Mouse (Mus musculus) limb, embryonic 12.5 days (tissue): ENCODE results near the gene Xndc1. TPM values are rescaled to one million over a fixed set of nuclear protein-coding genes. Genes with fewer than 3 reads are reported as not detected.
"Not testable (repeated sequence)": the region's sequence is repeated elsewhere in the genome, so short reads cannot be mapped to it uniquely, and the experiment has no call there.

Experiments
- ATAC-seq: fragments of 200-750 bp; cut with Nextera tagmentation; 2 replicates; pipeline ENCODE4 v1.8.0; 2017; ENCODE audit warnings: low read depth, moderate TSS enrichment; ENCODE audit not compliant: insufficient number of reproducible peaks, insufficient read depth, low FRiP score, low TSS enrichment
- H3K27ac ChIP-seq: fragments of 300-500 bp; sonication (generic); 2 replicates; pipeline ENCODE4 v1.5.1; 2016; ENCODE audit warnings: mild to moderate bottlenecking, moderate library complexity
- H3K27me3 ChIP-seq: fragments of 300-500 bp; sonication (generic); 2 replicates; pipeline ENCODE4 v1.6.1; 2016; ENCODE audit warnings: mild to moderate bottlenecking, moderate library complexity
- H3K36me3 ChIP-seq: fragments of 300-500 bp; sonication (generic); 2 replicates; pipeline ENCODE4 v1.6.1; 2016; ENCODE audit warnings: mild to moderate bottlenecking, moderate library complexity
- H3K4me1 ChIP-seq: fragments of 300-500 bp; sonication (generic); replicated peaks from 2 replicates; pipeline ENCODE4 v1.6.1; 2016
- H3K4me2 ChIP-seq: fragments of 300-500 bp; sonication (generic); 2 replicates; pipeline ENCODE4 v1.6.1; 2016; ENCODE audit warnings: mild to moderate bottlenecking, moderate library complexity
- H3K4me3 ChIP-seq: fragments of 300-500 bp; sonication (generic); replicated peaks from 2 replicates; pipeline ENCODE4 v1.5.1; 2016; ENCODE audit warnings: mild to moderate bottlenecking
- H3K9ac ChIP-seq: fragments of 300-500 bp; sonication (generic); replicated peaks from 2 replicates; pipeline ENCODE4 v1.6.1; 2016; ENCODE audit warnings: mild to moderate bottlenecking, moderate library complexity
- H3K9me3 ChIP-seq: fragments of 300-500 bp; sonication (generic); 2 replicates; pipeline ENCODE4 v1.6.1; 2016; ENCODE audit warnings: mild to moderate bottlenecking, moderate library complexity
- WGBS: fragments of 180-500 bp; shearing (Covaris S2); methylation state at CpG from one replicate; pipeline ENCODE4 v1.1.7; 2016; 5-methylcytosine and 5-hydroxymethylcytosine counted together
- polyA plus RNA-seq: library from polyadenylated mRNA; unstranded; fragments of >200 nt; fragmentation: Nextera tagmentation; extraction: Ambion mirVana; gene quantifications from 2 replicates; pipeline ENCODE4 v1.2.1, GENCODE M21; 2016

Xndc1 gene
- polyA plus RNA-seq, 1 experiment from 2014 or later, result 48.7 TPM

GRCm38 (mm10) chr7:102037318-102037717 lies 28.0 kb upstream of the Xndc1 start:
- H3K9me3 ChIP-seq, result no peaks in the 10 kb centered on the region
- no peak for ATAC-seq
- peaks cover 96% of the 10 kb centered on the region for H3K36me3 ChIP-seq
- no peaks in the 10 kb centered on the region for H3K4me1 ChIP-seq
- no peaks in the 10 kb centered on the region for H3K27me3 ChIP-seq
- H3K9ac ChIP-seq, result no peak overlapping the region
- WGBS, result 91% methylated on average over 3 of the region's 3 CpGs
- no peak overlapping the region for H3K27ac ChIP-seq
- H3K4me2 ChIP-seq, result no peak overlapping the region
- no peak overlapping the region for H3K4me3 ChIP-seq

GRCm38 (mm10) chr7:102042314-102042713 lies 23.0 kb upstream of the Xndc1 start:
- no peak overlapping the region for H3K4me3 ChIP-seq
- no peak overlapping the region for H3K4me2 ChIP-seq
- WGBS, result 67% methylated on average over 2 of the region's 2 CpGs
- H3K27ac ChIP-seq, result no peak overlapping the region
- ATAC-seq, result no peak
- H3K9me3 ChIP-seq, result no peaks in the 10 kb centered on the region
- no peaks in the 10 kb centered on the region for H3K27me3 ChIP-seq
- no peak overlapping the region for H3K9ac ChIP-seq
- H3K4me1 ChIP-seq, result peaks cover 13% of the 10 kb centered on the region
- peaks cover 53% of the 10 kb centered on the region for H3K36me3 ChIP-seq

- not testable (repeated sequence) for ATAC-seq, H3K27ac ChIP-seq, H3K9ac ChIP-seq, H3K27me3 ChIP-seq, H3K4me2 ChIP-seq, H3K9me3 ChIP-seq, H3K4me3 ChIP-seq
- H3K36me3 ChIP-seq, result peaks cover 33% of the 10 kb centered on the region
- peaks cover 13% of the 10 kb centered on the region for H3K4me1 ChIP-seq
Measured at GRCm38 (mm10) chr7:102048524-102048923, 16.8 kb upstream of the Xndc1 start.

- H3K4me1 ChIP-seq, result peaks cover 13% of the 10 kb centered on the region
- H3K27me3 ChIP-seq, result no peaks in the 10 kb centered on the region
- H3K36me3 ChIP-seq, result peaks cover 34% of the 10 kb centered on the region
- H3K9me3 ChIP-seq, result no peaks in the 10 kb centered on the region
- no peak overlapping the region for H3K4me3 ChIP-seq
- H3K4me2 ChIP-seq, result no peak overlapping the region
- 88% methylated on average over 3 of the region's 3 CpGs for WGBS
- H3K9ac ChIP-seq, result no peak overlapping the region
- no peak overlapping the region for H3K27ac ChIP-seq
- ATAC-seq, result no peak
Measured at GRCm38 (mm10) chr7:102061353-102061752, 4.0 kb upstream of the Xndc1 start.

- Histone ChIP-seq H3K36me3 (peaks cover 28% of the 10 kb centered on the region), H3K4me1 (peaks cover 18% of the 10 kb centered on the region), H3K9ac (no peak overlapping the region), H3K27me3 (no peaks in the 10 kb centered on the region), H3K4me3 (no peak overlapping the region), H3K4me2 (no peak overlapping the region), H3K27ac (no peak overlapping the region), H3K9me3 (no peaks in the 10 kb centered on the region)
- ATAC-seq, result no peak
- WGBS, result 90% methylated on average over 1 of the region's 1 CpGs
Measured at GRCm38 (mm10) chr7:102062203-102062602, 3.1 kb upstream of the Xndc1 start.

- Histone ChIP-seq H3K9ac (no peak overlapping the region), H3K27ac (no peak overlapping the region), H3K27me3 (no peaks in the 10 kb centered on the region), H3K36me3 (peaks cover 17% of the 10 kb centered on the region), H3K4me3 (peak overlapping the region; percentile 70), H3K4me1 (peaks cover 18% of the 10 kb centered on the region), H3K4me2 (peak overlapping the region; percentile 68), H3K9me3 (no peaks in the 10 kb centered on the region)
- ATAC-seq, result no peak
- WGBS, result 86% methylated on average over 9 of the region's 9 CpGs
Measured at GRCm38 (mm10) chr7:102063891-102064290, 1.4 kb upstream of the Xndc1 start.

- no peaks in the 10 kb centered on the region for H3K27me3 ChIP-seq
- peaks cover 9% of the 10 kb centered on the region for H3K36me3 ChIP-seq
- H3K4me2 ChIP-seq, result peak overlapping the region; percentile 68
- H3K27ac ChIP-seq, result peak overlapping the region; percentile 84; the same call in 1 of the 2 replicates
- WGBS, result 0% methylated on average over 9 of the region's 9 CpGs
- H3K4me3 ChIP-seq, result peak overlapping the region; percentile 70
- peak overlapping the region; percentile 63 for H3K9ac ChIP-seq
- peak; percentile 20; the same call in 1 of the 2 replicates for ATAC-seq
- peaks cover 18% of the 10 kb centered on the region for H3K4me1 ChIP-seq
- H3K9me3 ChIP-seq, result no peaks in the 10 kb centered on the region
Measured at GRCm38 (mm10) chr7:102064655-102065045, 661 bp upstream of the Xndc1 start.

- 80% methylated on average over 6 of the region's 6 CpGs for WGBS
- Histone ChIP-seq H3K27me3 (no peaks in the 10 kb centered on the region), H3K36me3 (peaks cover 16% of the 10 kb centered on the region), H3K9me3 (no peaks in the 10 kb centered on the region), H3K27ac (no peak overlapping the region), H3K4me1 (peaks cover 18% of the 10 kb centered on the region), H3K4me3 (peak overlapping the region; percentile 70), H3K9ac (peak overlapping the region; percentile 63), H3K4me2 (peak overlapping the region; percentile 68)
- no peak for ATAC-seq
Measured at GRCm38 (mm10) chr7:102066363-102066762, 1.1 kb downstream of the Xndc1 start.

- Histone ChIP-seq H3K4me3 (no peak overlapping the region), H3K4me1 (no peaks in the 10 kb centered on the region), H3K36me3 (peaks cover 96% of the 10 kb centered on the region), H3K4me2 (no peak overlapping the region), H3K9me3 (no peaks in the 10 kb centered on the region), H3K9ac (no peak overlapping the region), H3K27ac (no peak overlapping the region), H3K27me3 (no peaks in the 10 kb centered on the region)
- no peak for ATAC-seq
- WGBS, result 82% methylated on average over 5 of the region's 7 CpGs
Measured at GRCm38 (mm10) chr7:102076714-102077296, 11.5 kb downstream of the Xndc1 start.

GRCm38 (mm10) chr7:102078517-102078916 lies 13.2 kb downstream of the Xndc1 start:
- WGBS, result 79% methylated on average over 7 of the region's 7 CpGs
- H3K9ac ChIP-seq, result no peak overlapping the region
- no peaks in the 10 kb centered on the region for H3K27me3 ChIP-seq
- H3K27ac ChIP-seq, result no peak overlapping the region
- peaks cover 96% of the 10 kb centered on the region for H3K36me3 ChIP-seq
- no peaks in the 10 kb centered on the region for H3K9me3 ChIP-seq
- no peaks in the 10 kb centered on the region for H3K4me1 ChIP-seq
- no peak overlapping the region for H3K4me3 ChIP-seq
- ATAC-seq, result no peak
- no peak overlapping the region for H3K4me2 ChIP-seq

- H3K4me2 ChIP-seq, result no peak overlapping the region
- no peak for ATAC-seq
- peaks cover 96% of the 10 kb centered on the region for H3K36me3 ChIP-seq
- no peak overlapping the region for H3K27ac ChIP-seq
- WGBS, result 88% methylated on average over 8 of the region's 8 CpGs
- H3K27me3 ChIP-seq, result no peaks in the 10 kb centered on the region
- no peak overlapping the region for H3K4me3 ChIP-seq
- no peaks in the 10 kb centered on the region for H3K9me3 ChIP-seq
- H3K4me1 ChIP-seq, result no peaks in the 10 kb centered on the region
- no peak overlapping the region for H3K9ac ChIP-seq
Measured at GRCm38 (mm10) chr7:102080311-102080710, 15.0 kb downstream of the Xndc1 start.

GRCm38 (mm10) chr7:102081784-102082183 lies 16.5 kb downstream of the Xndc1 start:
- Histone ChIP-seq H3K36me3 (peaks cover 97% of the 10 kb centered on the region), H3K9ac (no peak overlapping the region)
- 95% methylated on average over 5 of the region's 5 CpGs for WGBS

More at GRCm38 (mm10) chr7:102081784-102082183, 16.5 kb downstream of the Xndc1 start:
- Histone ChIP-seq H3K4me3 (no peak overlapping the region), H3K27ac (no peak overlapping the region), H3K27me3 (no peaks in the 10 kb centered on the region), H3K4me1 (no peaks in the 10 kb centered on the region), H3K9me3 (no peaks in the 10 kb centered on the region), H3K4me2 (no peak overlapping the region)
- no peak for ATAC-seq
